Mouse (Mus musculus) naive thymus-derived CD4-positive, alpha-beta T cell, adult 2 months (primary cell): ENCODE data around the gene Gm10563.
A peak's percentile ranks its signal among the peaks of the same experiment; 100 is the strongest.
"Not testable (repeated sequence)": the region's sequence is repeated elsewhere in the genome, so short reads cannot be mapped to it uniquely, and the experiment has no call there.

ENCODE experiments used
- DNase-seq: peaks from one replicate; pipeline ENCODE4 v3.0.0-alpha.2; 2011; ENCODE audit warnings: low read depth

Gm10563 gene

GRCm38 (mm10) chr4:155645308-155645707 is at the start of gene Gm10563:
TSS of gene Gm10563 (minus strand) at chr4:155645408.
- not testable (repeated sequence) for DNase-seq

GRCm38 (mm10) chr4:155694482-155695401 is 49.5 kb upstream of the Gm10563 start:
- DNase-seq, result peak; percentile 91

DNA sequence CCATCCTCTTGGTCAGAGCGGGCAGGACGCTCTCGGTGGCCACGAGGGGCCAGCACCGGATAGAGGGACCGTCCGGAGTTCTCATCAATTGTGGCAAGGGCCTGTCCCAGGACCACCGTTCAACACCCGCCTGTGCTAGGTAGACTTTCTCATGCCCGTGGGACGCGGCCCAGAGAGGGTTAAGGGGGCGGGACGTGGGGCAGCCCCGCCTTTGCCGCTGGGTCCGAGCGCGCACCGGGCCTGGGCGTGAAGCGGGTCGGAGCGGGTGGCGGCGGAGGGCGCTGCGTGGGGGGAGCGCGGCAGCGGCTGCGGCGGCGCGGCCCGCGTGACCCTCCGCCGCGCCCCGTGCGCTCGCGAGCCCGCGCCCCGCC is 48.9 kb upstream of the Gm10563 start, which contains the start of gene Fndc10:
TSS of gene Fndc10 (plus strand) at position 232 of the 371 bp plus-strand sequence.
- no peak for DNase-seq

DNA sequence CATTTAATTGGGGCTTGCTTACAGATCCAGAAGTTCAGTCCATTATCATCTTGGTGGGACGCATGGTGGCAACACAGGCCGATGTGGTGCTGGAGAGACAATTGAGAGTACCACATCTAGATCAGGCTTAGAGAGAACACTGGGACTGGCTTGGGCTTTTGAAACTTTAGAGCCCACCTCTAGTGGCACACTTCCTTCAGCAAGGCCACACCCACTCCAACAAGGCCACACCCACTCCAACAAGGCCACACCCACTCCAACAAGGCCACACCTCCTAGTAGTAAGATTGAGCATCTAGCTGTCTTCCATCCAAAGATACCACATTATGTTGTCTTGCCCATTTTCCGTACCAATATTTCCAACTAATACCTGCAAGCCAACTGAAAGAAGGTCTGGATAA is 47.2 kb upstream of the Gm10563 start:
- no peak for DNase-seq

DNA sequence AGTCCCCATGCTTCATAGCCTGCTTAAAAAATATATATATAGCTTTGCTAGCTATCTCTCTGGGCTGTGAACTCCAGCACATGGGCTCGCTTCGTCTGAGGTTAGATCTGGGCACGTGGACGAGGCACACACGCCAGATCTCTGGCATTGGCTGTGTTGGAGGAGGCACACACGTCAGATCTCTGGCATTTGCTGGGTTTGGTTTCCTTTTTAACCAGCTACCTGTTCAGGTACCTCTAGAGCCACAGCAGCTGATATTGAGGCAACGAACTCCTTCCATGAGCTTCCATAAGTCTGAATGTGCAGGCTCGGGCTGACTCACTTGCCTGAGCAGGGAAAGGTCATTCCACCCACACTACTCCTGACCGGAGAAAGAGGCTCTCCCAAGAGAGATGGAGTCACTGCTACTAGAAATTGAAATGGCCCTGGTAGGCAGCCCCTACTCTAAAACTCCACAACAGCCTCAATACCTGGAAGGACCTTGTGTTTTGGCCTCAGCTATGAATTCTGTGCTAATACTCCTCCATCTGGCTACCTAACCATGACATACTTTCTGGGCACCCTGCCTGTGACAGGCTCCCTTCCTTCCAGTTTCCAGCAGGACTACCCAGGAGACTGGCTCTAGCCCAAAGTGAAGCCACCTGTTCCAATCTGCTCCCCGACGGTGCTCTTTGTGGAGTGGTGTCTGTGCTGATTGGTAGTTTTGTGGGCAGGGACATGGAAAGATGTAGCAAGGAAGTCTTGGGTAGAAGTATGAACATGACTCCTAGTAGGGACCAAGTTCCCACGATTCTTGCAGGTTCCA is 45.6 kb upstream of the Gm10563 start:
- DNase-seq, result no peak

DNA sequence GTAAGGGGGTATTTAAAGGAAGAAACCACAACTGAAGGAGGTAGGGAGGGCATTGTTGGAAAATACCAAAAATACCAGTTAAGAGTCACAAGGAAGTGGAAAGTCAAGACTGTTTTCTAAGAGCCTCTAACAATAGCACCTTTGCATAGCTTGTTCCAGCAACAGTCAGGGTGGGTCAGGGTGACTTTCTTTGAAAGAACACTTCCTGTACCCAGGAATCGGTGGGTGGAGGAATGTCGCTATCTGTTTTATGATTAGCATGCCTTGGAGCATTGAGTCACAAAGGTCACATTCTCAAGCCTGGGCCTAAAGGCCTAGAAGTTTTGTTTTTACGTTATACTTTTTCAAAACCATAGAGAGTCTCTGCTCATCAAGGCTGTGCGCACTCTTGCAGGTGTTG is 42.6 kb upstream of the Gm10563 start:
- not testable (repeated sequence) for DNase-seq

DNA sequence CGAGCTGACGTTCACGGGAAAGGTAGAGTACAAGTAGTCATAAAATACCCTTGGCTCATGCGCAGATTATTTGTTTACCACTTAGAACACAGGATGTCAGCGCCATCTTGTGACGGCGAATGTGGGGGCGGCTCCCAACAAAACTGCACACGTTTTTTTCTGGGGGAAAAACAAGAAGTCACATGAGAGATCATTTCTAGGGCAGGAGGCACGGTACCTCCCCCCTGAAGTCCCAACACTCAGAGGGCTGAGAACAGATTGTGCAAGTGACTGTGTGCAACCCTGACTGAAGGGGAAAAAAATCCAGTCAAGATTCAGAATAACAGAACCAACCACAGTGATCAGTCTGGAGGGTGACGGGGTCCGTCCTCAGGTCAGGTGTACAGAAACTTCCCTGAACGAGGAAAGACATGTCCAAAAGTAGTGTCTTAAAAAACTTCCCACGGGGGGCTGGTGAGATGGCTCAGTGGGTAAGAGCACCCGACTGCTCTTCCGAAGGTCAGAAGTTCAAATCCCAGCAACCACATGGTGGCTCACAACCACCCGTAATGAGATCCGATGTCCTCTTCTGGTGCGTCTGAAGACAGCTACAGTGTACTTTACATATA is 38.6 kb upstream of the Gm10563 start:
- DNase-seq, result not testable (repeated sequence)

DNA sequence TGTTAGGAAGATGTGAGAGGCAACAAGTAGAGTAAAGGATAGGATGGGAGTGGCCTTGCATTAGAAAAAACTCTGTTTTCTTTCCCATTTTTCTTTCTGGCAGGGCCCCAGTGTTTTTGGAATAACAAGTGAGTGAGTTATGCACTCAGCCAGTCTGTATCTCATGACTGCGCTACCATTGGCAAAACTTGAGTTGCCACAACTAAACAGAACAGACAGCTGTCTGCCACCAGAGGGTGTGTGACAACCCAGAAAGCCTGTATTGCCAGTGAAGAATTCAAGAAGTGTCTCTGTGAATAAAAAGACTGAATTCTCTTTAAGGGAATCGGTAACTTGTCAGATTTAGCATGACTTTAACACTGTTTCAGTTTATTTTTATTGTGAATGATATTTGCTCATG is 30.8 kb upstream of the Gm10563 start:
- DNase-seq, result peak; percentile 61

DNA sequence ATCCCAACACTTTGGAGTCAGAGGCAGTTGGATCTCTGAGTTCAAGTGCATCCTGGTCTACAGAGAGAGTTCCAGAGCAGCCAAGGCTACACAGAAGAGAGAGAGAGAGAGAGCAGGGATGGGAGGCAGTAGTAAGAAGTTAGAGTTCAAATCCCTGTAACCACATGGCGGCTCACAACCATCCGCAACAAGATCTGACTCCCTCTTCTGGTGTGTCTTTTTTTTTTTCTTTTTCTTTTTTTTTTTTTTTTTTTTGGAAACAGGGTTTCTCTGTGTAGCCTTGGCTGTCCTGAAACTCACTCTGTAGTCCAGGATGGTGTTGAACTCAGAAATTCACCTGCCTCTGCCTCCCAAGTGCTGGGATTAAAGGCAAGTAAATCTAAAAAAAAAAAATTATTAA is 26.9 kb upstream of the Gm10563 start:
- DNase-seq, result no peak

- not testable (repeated sequence) for DNase-seq
Measured at GRCm38 (mm10) chr4:155670236-155670635, 25.0 kb upstream of the Gm10563 start.

GRCm38 (mm10) chr4:155669598-155670075 is 24.4 kb upstream of the Gm10563 start:
- no peak for DNase-seq

- DNase-seq, result peak; percentile 99
Measured at GRCm38 (mm10) chr4:155668689-155669597, 23.7 kb upstream of the Gm10563 start, which contains the start of gene Mib2. TSS of gene Mib2 (minus strand) at chr4:155669198.

DNA sequence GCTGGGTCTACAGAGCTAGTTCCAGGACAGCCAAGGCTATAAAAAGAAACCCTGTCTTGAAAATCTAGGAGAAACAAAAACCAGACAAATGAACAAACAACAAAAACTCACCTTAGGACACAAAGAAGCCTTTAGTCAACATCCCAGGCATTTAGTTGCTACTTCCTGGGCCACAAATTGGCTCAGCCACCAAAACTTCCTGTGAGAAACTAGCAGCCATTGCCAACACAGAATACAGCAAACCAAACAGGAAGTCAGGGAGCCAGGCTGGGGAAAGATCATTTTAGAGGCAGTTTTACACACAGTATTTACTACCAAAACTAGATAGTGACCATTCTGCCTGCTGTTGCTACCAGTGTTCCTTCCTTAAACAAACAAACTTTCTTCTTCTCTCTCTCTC is 21.7 kb upstream of the Gm10563 start:
- DNase-seq, result peak; percentile 61

DNA sequence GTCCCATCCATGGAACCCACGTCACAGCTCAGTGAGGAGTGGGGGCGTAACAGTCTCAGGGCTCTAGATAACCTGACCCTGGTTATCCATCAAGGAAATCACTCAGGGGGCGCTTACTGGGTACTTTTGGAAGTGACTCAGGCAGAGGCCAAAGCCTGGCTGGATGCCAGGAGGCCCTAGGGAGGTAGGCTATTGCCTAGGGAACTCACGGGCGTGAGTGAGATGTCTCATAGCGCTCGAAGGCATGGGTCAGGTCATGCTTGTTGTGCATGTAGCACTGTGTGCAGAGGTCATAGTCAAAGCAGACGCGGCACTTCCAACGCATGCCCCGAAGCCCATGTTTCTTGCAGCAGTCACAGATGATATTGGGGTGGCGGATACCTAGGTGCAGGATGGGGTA is 15.4 kb upstream of the Gm10563 start:
- DNase-seq, result no peak

GRCm38 (mm10) chr4:155658961-155659360 is 13.8 kb upstream of the Gm10563 start:
- DNase-seq, result no peak

- no peak for DNase-seq
Measured at GRCm38 (mm10) chr4:155656214-155656751, 11.1 kb upstream of the Gm10563 start.

DNA sequence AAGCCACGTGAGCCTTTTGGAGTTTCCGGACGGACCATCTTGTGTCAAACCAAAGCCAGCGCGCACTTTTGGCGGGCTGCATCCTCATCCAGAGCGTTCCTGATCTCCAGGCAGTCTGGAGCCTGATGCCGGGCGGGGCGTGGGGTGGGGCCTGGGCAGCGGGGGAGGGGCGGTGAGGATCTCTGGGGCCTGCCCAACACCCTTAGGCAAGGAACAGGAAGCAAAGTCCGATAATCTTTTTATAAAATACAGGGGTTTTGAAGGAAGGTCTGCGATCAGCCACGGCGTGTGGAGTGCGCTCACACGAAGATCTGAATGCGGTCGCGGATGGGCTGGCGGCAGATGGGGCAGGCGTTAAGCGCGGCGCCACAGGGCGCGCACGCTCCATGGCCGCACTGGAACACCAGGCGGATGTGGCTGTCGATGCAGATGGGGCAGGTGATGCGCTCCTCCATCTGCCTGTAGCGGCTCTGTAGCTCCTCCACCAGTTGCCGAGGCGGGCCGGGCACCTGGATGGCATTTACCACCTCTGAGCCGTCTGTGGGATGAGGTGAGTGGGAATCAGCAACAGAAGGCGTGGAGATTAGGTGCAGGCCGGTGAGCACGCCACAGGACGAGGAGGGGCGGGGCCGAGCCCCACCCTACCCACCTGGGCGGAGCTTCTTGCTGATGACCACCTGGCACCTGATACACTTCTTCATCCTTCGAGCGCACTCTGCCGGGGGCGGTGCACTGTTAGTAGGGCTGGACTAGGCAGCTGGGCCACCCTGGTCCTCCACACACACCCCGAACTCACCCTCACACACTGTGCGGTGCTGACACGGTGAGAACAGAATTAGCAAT is 9.5 kb upstream of the Gm10563 start:
- DNase-seq, result peak; percentile 76

GRCm38 (mm10) chr4:155654183-155654455 is 8.9 kb upstream of the Gm10563 start:
- no peak for DNase-seq

DNA sequence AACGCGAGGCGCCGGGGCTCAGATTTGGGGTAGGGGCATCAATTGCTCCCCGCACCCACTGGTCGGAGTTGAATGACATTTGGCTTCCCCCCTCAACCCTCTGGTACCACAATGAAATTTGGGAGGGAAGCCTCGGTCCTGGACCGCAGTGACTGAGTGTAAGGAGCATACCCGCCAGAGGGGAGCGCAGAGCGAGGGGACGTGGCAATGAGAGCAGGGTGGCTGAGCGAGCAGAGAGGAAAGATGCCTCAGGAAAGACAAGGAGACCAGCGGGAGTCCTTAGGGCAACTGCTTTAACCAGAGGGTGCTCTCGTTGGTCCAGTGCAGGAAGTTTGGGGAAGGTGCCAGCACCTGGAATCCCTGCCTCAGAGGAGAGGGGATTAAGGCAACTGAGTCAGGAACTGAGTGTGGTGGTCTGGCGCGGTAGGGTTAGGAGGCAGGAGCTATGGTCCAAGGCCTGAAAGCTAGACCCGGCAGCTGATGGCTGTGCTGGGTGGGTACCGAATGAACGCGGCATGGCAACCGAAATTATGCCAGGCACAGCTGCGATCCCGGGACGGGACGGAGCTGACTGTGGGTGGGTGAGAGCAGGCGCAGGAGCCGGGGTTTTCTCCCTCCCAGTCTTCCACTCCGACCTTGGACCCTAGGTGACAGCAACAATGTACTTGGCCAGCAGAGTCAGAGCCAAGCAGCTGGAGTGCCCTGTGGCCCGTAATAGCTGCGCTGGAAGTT is 8.4 kb upstream of the Gm10563 start:
- DNase-seq, result peak; percentile 44

DNA sequence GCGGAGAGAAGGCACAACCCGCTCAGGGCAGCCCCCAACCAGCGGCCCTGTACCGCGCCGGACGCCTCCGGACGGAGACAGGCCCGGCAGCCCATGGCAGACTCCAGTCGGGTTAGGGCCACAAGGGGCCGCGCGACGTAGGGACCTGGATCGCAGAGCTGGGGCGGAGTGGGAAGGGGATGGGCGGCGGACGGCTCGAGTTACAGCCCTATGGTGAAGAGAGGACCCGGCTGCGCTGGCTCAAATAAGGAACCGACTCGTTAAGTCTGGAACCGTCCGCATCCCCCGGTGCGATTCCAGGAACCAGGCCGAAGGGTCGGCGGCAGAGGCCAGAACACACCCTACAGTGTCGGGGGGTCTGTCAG is 7.9 kb upstream of the Gm10563 start, which contains the start of gene Mmp23:
TSS of gene Mmp23 (minus strand) at position 299 of the 365 bp plus-strand sequence.
- no peak for DNase-seq
